Mouse (Mus musculus) heart, embryonic 13.5 days (tissue): ENCODE measurements around the gene Lhfp. TPM values are rescaled to one million over a fixed set of nuclear protein-coding genes. Genes with fewer than 3 reads are reported as not detected.

Experiments
- ATAC-seq: fragments of 200-750 bp; cut with Nextera tagmentation; 2 replicates; pipeline ENCODE4 v1.8.0; 2017; ENCODE audit warnings: moderate TSS enrichment; ENCODE audit not compliant: insufficient number of reproducible peaks, low FRiP score, low TSS enrichment; ENCODE audit errors: extremely low read depth
- H3K27ac ChIP-seq: fragments of 300-500 bp; sonication (generic); replicated peaks from 2 replicates; pipeline ENCODE4 v1.5.1; 2015; ENCODE audit warnings: moderate library complexity, mild to moderate bottlenecking, inconsistent platforms
- H3K27me3 ChIP-seq: fragments of 300-500 bp; sonication (generic); replicated peaks from 2 replicates; pipeline ENCODE4 v1.6.1; 2015; ENCODE audit warnings: mild to moderate bottlenecking, inconsistent platforms
- H3K36me3 ChIP-seq: fragments of 300-500 bp; sonication (generic); 2 replicates; pipeline ENCODE4 v1.6.1; 2015; ENCODE audit warnings: mild to moderate bottlenecking, inconsistent platforms
- H3K4me1 ChIP-seq: fragments of 300-500 bp; sonication (generic); 2 replicates; pipeline ENCODE4 v1.6.1; 2015; ENCODE audit warnings: inconsistent platforms
- H3K4me2 ChIP-seq: fragments of 300-500 bp; sonication (generic); 2 replicates; pipeline ENCODE4 v1.6.1; 2015; ENCODE audit warnings: inconsistent platforms, mild to moderate bottlenecking, moderate library complexity
- H3K4me3 ChIP-seq: fragments of 300-500 bp; sonication (generic); 2 replicates; pipeline ENCODE4 v1.5.1; 2015; ENCODE audit warnings: moderate library complexity, mild to moderate bottlenecking, inconsistent platforms
- H3K9ac ChIP-seq: fragments of 300-500 bp; sonication (generic); 2 replicates; pipeline ENCODE4 v1.6.1; 2015; ENCODE audit warnings: inconsistent platforms, mild to moderate bottlenecking, moderate library complexity
- H3K9me3 ChIP-seq: fragments of 300-500 bp; sonication (generic); 2 replicates; pipeline ENCODE4 v1.6.1; 2016; ENCODE audit warnings: inconsistent platforms
- WGBS: fragments of 180-500 bp; shearing (Covaris S2); methylation state at CpG from one replicate; pipeline ENCODE4 v1.1.7; 2015; ENCODE audit warnings: mixed read lengths; 5-methylcytosine and 5-hydroxymethylcytosine counted together
- polyA plus RNA-seq: library from polyadenylated mRNA; unstranded; fragments of >200 nt; fragmentation: Nextera tagmentation; extraction: Ambion mirVana; gene quantifications from 2 replicates; pipeline ENCODE4 v1.2.1, GENCODE M21; 2015

Gene Lhfp
- polyA plus RNA-seq, 1 experiment from 2014 or later: 82.7 TPM

GRCm38 (mm10) chr3:53294855-53295254, 253.5 kb downstream of the Lhfp start:
- no peak overlapping the region for H3K4me2 ChIP-seq
- no peaks in the 10 kb centered on the region for H3K9me3 ChIP-seq
- WGBS: 73% methylated on average over 6 of the region's 6 CpGs

GRCm38 (mm10) chr3:53301866-53302265, 260.5 kb downstream of the Lhfp start:
- H3K4me3 ChIP-seq: no peak overlapping the region
- no peak overlapping the region for H3K9ac ChIP-seq
- no peaks in the 10 kb centered on the region for H3K4me1 ChIP-seq
- H3K27ac ChIP-seq: no peak overlapping the region
- WGBS: 66% methylated on average over 5 of the region's 5 CpGs
- no peak for ATAC-seq
- H3K27me3 ChIP-seq: no peaks in the 10 kb centered on the region
- no peaks in the 10 kb centered on the region for H3K36me3 ChIP-seq
- H3K9me3 ChIP-seq: peaks cover 11% of the 10 kb centered on the region
- H3K4me2 ChIP-seq: no peak overlapping the region

More at GRCm38 (mm10) chr3:53294855-53295254, 253.5 kb downstream of the Lhfp start:
- H3K27me3 ChIP-seq: no peaks in the 10 kb centered on the region
- no peak overlapping the region for H3K4me3 ChIP-seq
- no peak overlapping the region for H3K27ac ChIP-seq
- no peaks in the 10 kb centered on the region for H3K36me3 ChIP-seq
- no peak overlapping the region for H3K9ac ChIP-seq
- peaks cover 10% of the 10 kb centered on the region; the same call in 1 of the 2 replicates for H3K4me1 ChIP-seq
- ATAC-seq: no peak

GRCm38 (mm10) chr3:53304123-53304900, 263.0 kb downstream of the Lhfp start:
- no peak overlapping the region for H3K4me2 ChIP-seq
- ATAC-seq: no peak
- peaks cover 11% of the 10 kb centered on the region for H3K9me3 ChIP-seq
- H3K36me3 ChIP-seq: no peaks in the 10 kb centered on the region
- H3K27me3 ChIP-seq: no peaks in the 10 kb centered on the region
- no peak overlapping the region for H3K9ac ChIP-seq
- 72% methylated on average over 4 of the region's 4 CpGs for WGBS
- no peak overlapping the region for H3K27ac ChIP-seq
- H3K4me3 ChIP-seq: no peak overlapping the region
- no peaks in the 10 kb centered on the region for H3K4me1 ChIP-seq

- ATAC-seq: no peak
- H3K27me3 ChIP-seq: no peaks in the 10 kb centered on the region
- peaks cover 11% of the 10 kb centered on the region for H3K9me3 ChIP-seq
- WGBS: 90% methylated on average over 1 of the region's 1 CpGs
- no peak overlapping the region for H3K4me3 ChIP-seq
- no peak overlapping the region for H3K4me2 ChIP-seq
- H3K27ac ChIP-seq: no peak overlapping the region
- H3K4me1 ChIP-seq: no peaks in the 10 kb centered on the region
- no peaks in the 10 kb centered on the region for H3K36me3 ChIP-seq
- no peak overlapping the region for H3K9ac ChIP-seq
These were observed 264.5 kb downstream of the Lhfp start for GRCm38 (mm10) chr3:53305860-53306259.

- H3K4me1 ChIP-seq: no peaks in the 10 kb centered on the region
- H3K27ac ChIP-seq: no peak overlapping the region
- H3K4me2 ChIP-seq: no peak overlapping the region
- H3K9ac ChIP-seq: no peak overlapping the region
- H3K4me3 ChIP-seq: no peak overlapping the region
- H3K9me3 ChIP-seq: peaks cover 11% of the 10 kb centered on the region
- no peaks in the 10 kb centered on the region for H3K36me3 ChIP-seq
- WGBS: 43% methylated on average over 5 of the region's 5 CpGs
- ATAC-seq: no peak
- H3K27me3 ChIP-seq: no peaks in the 10 kb centered on the region
These were observed 267.3 kb downstream of the Lhfp start for GRCm38 (mm10) chr3:53308649-53309048.

GRCm38 (mm10) chr3:53310093-53310492, 268.8 kb downstream of the Lhfp start:
- H3K9me3 ChIP-seq: peaks cover 11% of the 10 kb centered on the region
- no peak overlapping the region for H3K4me3 ChIP-seq
- no peaks in the 10 kb centered on the region for H3K4me1 ChIP-seq
- no peak for ATAC-seq
- no peaks in the 10 kb centered on the region for H3K27me3 ChIP-seq
- 60% methylated on average over 4 of the region's 4 CpGs for WGBS
- no peak overlapping the region for H3K27ac ChIP-seq
- H3K4me2 ChIP-seq: no peak overlapping the region
- no peak overlapping the region for H3K9ac ChIP-seq
- H3K36me3 ChIP-seq: no peaks in the 10 kb centered on the region

GRCm38 (mm10) chr3:53310615-53311014, 269.3 kb downstream of the Lhfp start:
- Histone ChIP-seq H3K4me3 (no peak overlapping the region), H3K36me3 (no peaks in the 10 kb centered on the region), H3K27me3 (no peaks in the 10 kb centered on the region), H3K9me3 (peaks cover 9% of the 10 kb centered on the region), H3K4me1 (no peaks in the 10 kb centered on the region), H3K27ac (no peak overlapping the region), H3K4me2 (no peak overlapping the region), H3K9ac (no peak overlapping the region)
- ATAC-seq: no peak
- 84% methylated on average over 2 of the region's 2 CpGs for WGBS

Other genes starting within 250 kb of the Lhfp start
- gene Cog6, start 24.3 kb upstream of the Lhfp start, polyA plus RNA-seq: 48.0 and 50.2 TPM in 2 replicates